Mouse (Mus musculus): Measurements from ENCODE around the gene Rp9.

DNA sequence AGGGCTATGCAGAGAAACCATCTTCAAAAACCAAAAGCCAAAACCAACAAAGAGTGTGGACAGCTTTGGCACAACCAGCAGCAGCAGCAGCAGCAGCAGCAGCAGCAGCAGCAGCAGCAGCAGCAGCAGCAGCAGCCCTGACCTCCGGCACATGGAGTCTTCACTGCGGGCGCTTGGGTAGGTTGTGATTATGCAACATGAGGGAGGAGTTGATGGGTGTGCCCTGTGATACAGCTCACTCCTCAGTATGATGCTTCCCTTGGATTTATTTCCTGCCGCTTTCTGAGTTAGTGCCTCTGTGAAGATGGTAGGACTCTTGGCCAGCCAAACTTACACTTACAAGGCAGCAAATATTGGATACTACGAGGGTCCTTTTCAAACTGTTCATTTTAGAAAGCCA, 22.3 kb downstream of the Rp9 start:
- TF ChIP-seq CTCF (IDR thresholded peaks at IDR 0.05; ENCODE audit: borderline replicate concordance, insufficient read depth, low read depth, low read length) (no peak), POLR2A (IDR thresholded peaks at IDR 0.05; ENCODE audit: borderline replicate concordance, insufficient read depth, low read length) (no peak)

All from cerebellum, adult 2 months (tissue).